19 mouse cellular contexts compared by ENCODE assay signal in genomic region chr7:6415442-6415787, GRCm38 (mm10). TPM values are rescaled to one million over a fixed set of nuclear protein-coding genes. Genes with fewer than 3 reads are reported as not detected.
DNase-seq lines count a peak whose midpoint lies in the region; ATAC-seq and TF ChIP-seq lines count a peak whose summit lies in the region.
"Had no signal": no experiment of that assay in that cellular context is flagged by ENCODE, and none has a peak within 500 bp of the region (broad histone marks: within the 10 kb centered on the region; RNA-seq: fewer than 3 reads in every experiment).

No protein-coding gene starts in this region.

- TF ChIP-seq CTCF in left cerebral cortex, adult 2 months (IDR thresholded peaks at IDR 0.05) = no peak
- TF ChIP-seq CTCF in olfactory bulb, adult 2 months (IDR thresholded peaks at IDR 0.05; ENCODE audit: insufficient read depth, low read depth, low read length) = no peak

- ATAC-seq in midbrain, embryonic 12.5 days (ENCODE audit: low FRiP score, low read depth) = peak; percentile 41; the same call in 1 of the 2 replicates
- no peak for ATAC-seq in intestine, embryonic 16.5 days

- no peak overlapping the region for H3K9ac ChIP-seq in midbrain, embryonic 12.5 days (replicated peaks)
- no peak overlapping the region for H3K9ac ChIP-seq in intestine, embryonic 16.5 days (ENCODE audit: low read depth, low read length)
- H3K9ac ChIP-seq: embryonic facial prominence, embryonic 15.5 days had no signal

- H3K27me3 ChIP-seq in hindbrain, embryonic 10.5 days (ENCODE audit: insufficient read depth, poor library complexity, severe bottlenecking) = no peaks in the 10 kb centered on the region
- H3K27me3 ChIP-seq in midbrain, embryonic 12.5 days = peaks cover 8% of the 10 kb centered on the region; the same call in 1 of the 2 replicates
- H3K27me3 ChIP-seq in intestine, embryonic 16.5 days (replicated peaks; ENCODE audit: control insufficient read depth, insufficient read depth, low read length) = no peaks in the 10 kb centered on the region
- H3K27me3 ChIP-seq: embryonic facial prominence, embryonic 15.5 days had no signal

- peak overlapping the region; percentile 47 for H3K4me3 ChIP-seq in left cerebral cortex, adult 2 months
- H3K4me3 ChIP-seq in hindbrain, embryonic 10.5 days = peak overlapping the region; percentile 41
- peak overlapping the region; percentile 35 for H3K4me3 ChIP-seq in midbrain, embryonic 12.5 days
- peak overlapping the region; percentile 55 for H3K4me3 ChIP-seq in olfactory bulb, adult 2 months (ENCODE audit: insufficient read depth, low read depth, low read length)
- no peak overlapping the region for H3K4me3 ChIP-seq in intestine, embryonic 16.5 days (ENCODE audit: low read length)
- H3K4me3 ChIP-seq: embryonic facial prominence, embryonic 15.5 days had no signal

- no peaks in the 10 kb centered on the region for H3K36me3 ChIP-seq in hindbrain, embryonic 10.5 days
- no peaks in the 10 kb centered on the region for H3K36me3 ChIP-seq in midbrain, embryonic 12.5 days
- no peaks in the 10 kb centered on the region for H3K36me3 ChIP-seq in intestine, embryonic 16.5 days (ENCODE audit: control insufficient read depth, insufficient read depth, low read length)
- H3K36me3 ChIP-seq: embryonic facial prominence, embryonic 15.5 days; G1E had no signal

- H3K27ac ChIP-seq in left cerebral cortex, adult 2 months = no peak overlapping the region; the same call in 1 of the 2 replicates
- H3K27ac ChIP-seq in hindbrain, embryonic 10.5 days = no peak overlapping the region
- H3K27ac ChIP-seq in midbrain, embryonic 12.5 days (replicated peaks) = no peak overlapping the region
- no peak overlapping the region for H3K27ac ChIP-seq in olfactory bulb, adult 2 months (ENCODE audit: insufficient read depth, low read depth, low read length)
- no peak overlapping the region for H3K27ac ChIP-seq in intestine, embryonic 16.5 days (ENCODE audit: low read length)
- H3K27ac ChIP-seq: embryonic facial prominence, embryonic 15.5 days had no signal

- 20% methylated on average over 8 of the region's 8 CpGs for WGBS in hindbrain, embryonic 10.5 days
- 20% methylated on average over 8 of the region's 8 CpGs for WGBS in midbrain, embryonic 12.5 days
- WGBS in olfactory bulb, adult 2 months = 8% methylated on average over 8 of the region's 8 CpGs
- WGBS in intestine, embryonic 16.5 days = 26% methylated on average over 8 of the region's 8 CpGs

- H3K4me1 ChIP-seq in hindbrain, embryonic 10.5 days (replicated peaks) = peaks cover 4% of the 10 kb centered on the region; the same call in 1 of the 2 replicates
- peaks cover 3% of the 10 kb centered on the region; the same call in 1 of the 2 replicates for H3K4me1 ChIP-seq in midbrain, embryonic 12.5 days
- H3K4me1 ChIP-seq in olfactory bulb, adult 2 months (ENCODE audit: control insufficient read depth, insufficient read depth, low read length) = peaks cover 4% of the 10 kb centered on the region
- no peaks in the 10 kb centered on the region for H3K4me1 ChIP-seq in intestine, embryonic 16.5 days (ENCODE audit: control insufficient read depth, insufficient read depth, low read length)
- H3K4me1 ChIP-seq: embryonic facial prominence, embryonic 15.5 days had no signal

- H3K4me2 ChIP-seq in midbrain, embryonic 12.5 days (replicated peaks) = peak overlapping the region; percentile 50
- H3K4me2 ChIP-seq in intestine, embryonic 16.5 days (ENCODE audit: low read depth, low read length) = no peak overlapping the region
- H3K4me2 ChIP-seq: embryonic facial prominence, embryonic 15.5 days had no signal

- TF ChIP-seq POLR2A in olfactory bulb, adult 2 months (IDR thresholded peaks at IDR 0.05; ENCODE audit: insufficient read depth, low read depth, low read length) = no peak

- no peak for DNase-seq in left cerebral cortex, adult 2 months (ENCODE audit: extremely low spot score in 1 of 2, low spot score in 2 of 2)
- no peak for DNase-seq in left cerebral cortex, postnatal 14 days (ENCODE audit: low spot score in 2 of 2)
- no peak for DNase-seq in hindbrain, embryonic 10.5 days (ENCODE audit: low spot score)
- DNase-seq in thymus, adult 18-20 months = no peak
- DNase-seq in gastrocnemius, postnatal 4 days (ENCODE audit: low spot score in 2 of 2) = no peak
- DNase-seq: adrenal gland, postnatal 36 days; heart, adult 18-20 months; kidney, adult 11 months; kidney, postnatal 36 days had no signal

- intact Hi-C loops in left cerebral cortex, adult 2 months (cut with DNase I) = no loop called here
- intact Hi-C loops in left cerebral cortex, postnatal 14 days (cut with DNase I) = loop anchor here (5.0 kb wide), 1 partner anchor 53 kb away; the partner anchor contains the start of gene Zfp78

- no peaks in the 10 kb centered on the region for H3K9me3 ChIP-seq in hindbrain, embryonic 10.5 days
- no peaks in the 10 kb centered on the region for H3K9me3 ChIP-seq in midbrain, embryonic 12.5 days
- H3K9me3 ChIP-seq in intestine, embryonic 16.5 days (ENCODE audit: control insufficient read depth, low read length) = no peaks in the 10 kb centered on the region
- H3K9me3 ChIP-seq: embryonic facial prominence, embryonic 15.5 days; G1E had no signal

RNA-seq across cellular contexts. Expression of gene Gm20715, which starts 5.3 kb away (rescaled TPM):
- total RNA-seq in left cerebral cortex, adult 2 months (2021) = under 1 TPM; 0.18 to 0.19 TPM
- under 1 TPM in 1 of 2 experiments, not detected in 1; 0.37 TPM for total RNA-seq in left cerebral cortex, postnatal 14 days (2021)
- not detected in 2 replicates for polyA plus RNA-seq in hindbrain, embryonic 10.5 days (2016; fragmentation: Nextera tagmentation; extraction: Ambion mirVana)
- not detected in 2 replicates for polyA plus RNA-seq in midbrain, embryonic 12.5 days (2016; fragmentation: Nextera tagmentation; extraction: Ambion mirVana)
- polyA plus RNA-seq in olfactory bulb, adult 2 months (2012; ENCODE audit: insufficient read depth, insufficient read length, low replicate concordance, missing spikeins) = not detected in 2 replicates
- polyA plus RNA-seq in intestine, embryonic 16.5 days (2015; fragmentation: Nextera tagmentation; extraction: Ambion mirVana) = not detected in 2 replicates
- total RNA-seq in gastrocnemius, postnatal 4 days (2021) = not detected
- total RNA-seq: adrenal gland, postnatal 36 days; heart, adult 18-20 months; liver, adult 2 months; megakaryocyte-erythroid progenitor cell, adult 5-6 weeks had no signal
- polyA plus RNA-seq: C2C12; embryonic facial prominence, embryonic 15.5 days; G1E; heart, postnatal 0 days; liver, adult 2 months; lung, embryonic 16.5 days had no signal

RNA-seq across cellular contexts. Expression of gene Smim17, which starts 16.9 kb away (rescaled TPM):
- total RNA-seq in left cerebral cortex, adult 2 months (2021) = 10 to 100 TPM; 15.4 to 17.0 TPM
- total RNA-seq in left cerebral cortex, postnatal 14 days (2021) = 10 to 100 TPM; 15.7 to 17.9 TPM
- polyA plus RNA-seq in hindbrain, embryonic 10.5 days (2016; fragmentation: Nextera tagmentation; extraction: Ambion mirVana) = 0.29 and 1.2 TPM in 2 replicates
- polyA plus RNA-seq in midbrain, embryonic 12.5 days (2016; fragmentation: Nextera tagmentation; extraction: Ambion mirVana) = 0.85 and 1.1 TPM in 2 replicates
- not detected in 2 replicates for polyA plus RNA-seq in olfactory bulb, adult 2 months (2012; ENCODE audit: insufficient read depth, insufficient read length, low replicate concordance, missing spikeins)
- 0.11 and 0.39 TPM in 2 replicates for polyA plus RNA-seq in intestine, embryonic 16.5 days (2015; fragmentation: Nextera tagmentation; extraction: Ambion mirVana)
- total RNA-seq in gastrocnemius, postnatal 4 days (2021) = under 1 TPM in 1 of 2 experiments, not detected in 1; 0.44 TPM
- total RNA-seq: G1E; heart, adult 18-20 months; liver, adult 2 months; megakaryocyte-erythroid progenitor cell, adult 5-6 weeks had no signal
- polyA plus RNA-seq: G1E; liver, adult 2 months had no signal

RNA-seq across cellular contexts. Expression of gene Olfr1344, which starts 23.1 kb away (rescaled TPM):
- total RNA-seq in left cerebral cortex, adult 2 months (2021) = 1 to 10 TPM in 1 of 2 experiments, under 1 TPM in 1; 0.82 to 1.5 TPM
- 1 to 10 TPM in 1 of 2 experiments, under 1 TPM in 1; 0.97 to 2.0 TPM for total RNA-seq in left cerebral cortex, postnatal 14 days (2021)
- polyA plus RNA-seq in hindbrain, embryonic 10.5 days (2016; fragmentation: Nextera tagmentation; extraction: Ambion mirVana) = 0.08 TPM in 1 of 2 replicates, not detected in the other
- not detected in 2 replicates for polyA plus RNA-seq in midbrain, embryonic 12.5 days (2016; fragmentation: Nextera tagmentation; extraction: Ambion mirVana)
- not detected in 2 replicates for polyA plus RNA-seq in olfactory bulb, adult 2 months (2012; ENCODE audit: insufficient read depth, insufficient read length, low replicate concordance, missing spikeins)
- not detected in 2 replicates for polyA plus RNA-seq in intestine, embryonic 16.5 days (2015; fragmentation: Nextera tagmentation; extraction: Ambion mirVana)
- total RNA-seq in gastrocnemius, postnatal 4 days (2021) = not detected
- total RNA-seq: adrenal gland, postnatal 36 days; heart, adult 18-20 months; liver, adult 2 months; megakaryocyte-erythroid progenitor cell, adult 5-6 weeks had no signal
- polyA plus RNA-seq: C2C12; G1E; heart, postnatal 0 days; liver, adult 2 months; lung, embryonic 16.5 days had no signal

RNA-seq across cellular contexts. Expression of gene Zfp28, which starts 32.3 kb away (rescaled TPM):
- total RNA-seq in left cerebral cortex, adult 2 months (2021) = 1 to 10 TPM; 5.2 to 7.4 TPM
- 1 to 10 TPM; 5.0 to 8.9 TPM for total RNA-seq in left cerebral cortex, postnatal 14 days (2021)
- 12.0 and 13.0 TPM in 2 replicates for polyA plus RNA-seq in hindbrain, embryonic 10.5 days (2016; fragmentation: Nextera tagmentation; extraction: Ambion mirVana)
- 14.8 and 16.0 TPM in 2 replicates for polyA plus RNA-seq in midbrain, embryonic 12.5 days (2016; fragmentation: Nextera tagmentation; extraction: Ambion mirVana)
- polyA plus RNA-seq in olfactory bulb, adult 2 months (2012; ENCODE audit: insufficient read depth, insufficient read length, low replicate concordance, missing spikeins) = not detected in 2 replicates
- 6.1 and 7.6 TPM in 2 replicates for polyA plus RNA-seq in intestine, embryonic 16.5 days (2015; fragmentation: Nextera tagmentation; extraction: Ambion mirVana)
- 1 to 10 TPM; 7.1 to 7.5 TPM for total RNA-seq in gastrocnemius, postnatal 4 days (2021)

RNA-seq across cellular contexts. Expression of gene Olfr1336, which starts 40.6 kb away (rescaled TPM):
- under 1 TPM in 1 of 2 experiments, not detected in 1; 0.07 TPM for total RNA-seq in left cerebral cortex, adult 2 months (2021)
- not detected for total RNA-seq in left cerebral cortex, postnatal 14 days (2021)
- not detected in 2 replicates for polyA plus RNA-seq in hindbrain, embryonic 10.5 days (2016; fragmentation: Nextera tagmentation; extraction: Ambion mirVana)
- polyA plus RNA-seq in midbrain, embryonic 12.5 days (2016; fragmentation: Nextera tagmentation; extraction: Ambion mirVana) = not detected in 2 replicates
- not detected in 2 replicates for polyA plus RNA-seq in olfactory bulb, adult 2 months (2012; ENCODE audit: insufficient read depth, insufficient read length, low replicate concordance, missing spikeins)
- polyA plus RNA-seq in intestine, embryonic 16.5 days (2015; fragmentation: Nextera tagmentation; extraction: Ambion mirVana) = not detected in 2 replicates
- total RNA-seq in gastrocnemius, postnatal 4 days (2021) = not detected
- total RNA-seq: adrenal gland, postnatal 36 days; heart, adult 18-20 months; liver, adult 2 months; megakaryocyte-erythroid progenitor cell, adult 5-6 weeks had no signal
- polyA plus RNA-seq: C2C12; embryonic facial prominence, embryonic 15.5 days; G1E; heart, postnatal 0 days; liver, adult 2 months; lung, embryonic 16.5 days had no signal
